Mouse (Mus musculus): Measurements from ENCODE around the gene Atp6v0e. TPM values are rescaled to one million over a fixed set of nuclear protein-coding genes. Genes with fewer than 3 reads are reported as not detected.

Gene Atp6v0e
- polyA plus RNA-seq, 1 experiment from 2014 or later, result 305 TPM

GRCm38 (mm10) chr17:26708993-26709590 lies 46.1 kb downstream of the Atp6v0e start:
- no peak for TF ChIP-seq CTCF (IDR thresholded peaks at IDR 0.05)
- ChIA-PET CTCF (interaction anchor here (1.5 kb wide), 1 partner anchor 10 kb away, joined by 6 read pairs; no protein-coding TSS in a partner anchor), POLR2A (interaction anchor here (0.5 to 0.7 kb wide), 2 partner anchors 14 to 29 kb away, joined by 4 to 5 read pairs; no protein-coding TSS in a partner anchor)
- no peaks in the 10 kb centered on the region for H3K27me3 ChIP-seq
- in situ Hi-C loops (cut with MboI; ENCODE audit: low pct_unique_long_range_greater_than_20kb), result no loop called here
- DNase-seq (ENCODE audit: low read depth, low spot score) (no peak), ATAC-seq (no peak)

GRCm38 (mm10) chr17:26710049-26710448 lies 47.0 kb downstream of the Atp6v0e start:
- ATAC-seq (no peak), DNase-seq (ENCODE audit: low read depth, low spot score) (no peak)
- POLR2A ChIA-PET, result interaction anchor here (0.7 kb wide), 1 partner anchor 15 kb away, joined by 4 read pairs; no protein-coding TSS in a partner anchor

GRCm38 (mm10) chr17:26715271-26715758 lies 52.3 kb downstream of the Atp6v0e start, which contains the start of gene Crebrf:
TSS of gene Crebrf (plus strand) at chr17:26715650.
- peak; percentile 80 for ATAC-seq

More at GRCm38 (mm10) chr17:26710049-26710448, 47.0 kb downstream of the Atp6v0e start:
- in situ Hi-C loops (cut with MboI; ENCODE audit: low pct_unique_long_range_greater_than_20kb), result no loop called here
- no peak for TF ChIP-seq CTCF (IDR thresholded peaks at IDR 0.05)
- CTCF ChIA-PET, result interaction anchor here (1.2 to 1.5 kb wide), 2 partner anchors 11 to 13 kb away, joined by 3 to 6 read pairs; no protein-coding TSS in a partner anchor
- no peaks in the 10 kb centered on the region for H3K27me3 ChIP-seq

GRCm38 (mm10) chr17:26715916-26716717 lies 53.1 kb downstream of the Atp6v0e start:
- in situ Hi-C loops (cut with MboI; ENCODE audit: low pct_unique_long_range_greater_than_20kb), result no loop called here
- H3K27me3 ChIP-seq, result no peaks in the 10 kb centered on the region
- TF ChIP-seq CTCF (IDR thresholded peaks at IDR 0.05), result no peak

More at GRCm38 (mm10) chr17:26715271-26715758, 52.3 kb downstream of the Atp6v0e start, which contains the start of gene Crebrf:
- POLR2A ChIA-PET, result interaction anchor here (1.0 kb wide), 2 partner anchors 38 to 210 kb away, joined by 3 read pairs; no protein-coding TSS in a partner anchor
- CTCF ChIA-PET, result no interaction called here
- in situ Hi-C loops (cut with MboI; ENCODE audit: low pct_unique_long_range_greater_than_20kb), result no loop called here
- no peaks in the 10 kb centered on the region for H3K27me3 ChIP-seq
- peak; percentile 75 for DNase-seq (ENCODE audit: low read depth, low spot score)
- no peak for TF ChIP-seq CTCF (IDR thresholded peaks at IDR 0.05)

GRCm38 (mm10) chr17:26717868-26718267 lies 54.8 kb downstream of the Atp6v0e start:
- ChIA-PET POLR2A (interaction anchor here (1.0 kb wide), 1 partner anchor 22 kb away, joined by 3 read pairs; no protein-coding TSS in a partner anchor), CTCF (interaction anchor here (1.3 kb wide), 1 partner anchor 9 kb away, joined by 6 read pairs; no protein-coding TSS in a partner anchor)
- H3K27me3 ChIP-seq, result no peaks in the 10 kb centered on the region
- DNase-seq (ENCODE audit: low read depth, low spot score) (no peak), ATAC-seq (no peak)
- no peak for TF ChIP-seq CTCF (IDR thresholded peaks at IDR 0.05)
- in situ Hi-C loops (cut with MboI; ENCODE audit: low pct_unique_long_range_greater_than_20kb), result no loop called here

More at GRCm38 (mm10) chr17:26715916-26716717, 53.1 kb downstream of the Atp6v0e start:
- DNase-seq (ENCODE audit: low read depth, low spot score), result peak; percentile 86
- ChIA-PET POLR2A (interaction anchor here (0.8 to 1.0 kb wide), 2 partner anchors 11 to 37 kb away, joined by 3 to 4 read pairs; no protein-coding TSS in a partner anchor), CTCF (interaction anchor here (0.8 kb wide), 1 partner anchor 56 kb away, joined by 3 read pairs; no protein-coding TSS in a partner anchor)
- peak; percentile 93 for ATAC-seq

- no peak for TF ChIP-seq CTCF (IDR thresholded peaks at IDR 0.05)
- ATAC-seq, result no peak
- DNase-seq (ENCODE audit: low read depth, low spot score), result no peak
- CTCF ChIA-PET, result no interaction called here
- in situ Hi-C loops (cut with MboI; ENCODE audit: low pct_unique_long_range_greater_than_20kb), result no loop called here
- no peaks in the 10 kb centered on the region for H3K27me3 ChIP-seq
- POLR2A ChIA-PET, result no interaction called here
Observed at GRCm38 (mm10) chr17:26719405-26719804, 56.4 kb downstream of the Atp6v0e start.

- in situ Hi-C loops (cut with MboI; ENCODE audit: low pct_unique_long_range_greater_than_20kb), result no loop called here
- H3K27me3 ChIP-seq, result no peaks in the 10 kb centered on the region
- ATAC-seq (no peak), DNase-seq (ENCODE audit: low read depth, low spot score) (no peak)
- no peak for TF ChIP-seq CTCF (IDR thresholded peaks at IDR 0.05)
- ChIA-PET POLR2A (no interaction called here), CTCF (no interaction called here)
Observed at GRCm38 (mm10) chr17:26721802-26722201, 58.8 kb downstream of the Atp6v0e start.

GRCm38 (mm10) chr17:26724790-26725189 lies 61.8 kb downstream of the Atp6v0e start:
- ATAC-seq (no peak), DNase-seq (ENCODE audit: low read depth, low spot score) (no peak)
- POLR2A ChIA-PET, result no interaction called here

GRCm38 (mm10) chr17:26726674-26727073 lies 63.6 kb downstream of the Atp6v0e start:
- no peak for TF ChIP-seq CTCF (IDR thresholded peaks at IDR 0.05)
- ATAC-seq, result no peak
- in situ Hi-C loops (cut with MboI; ENCODE audit: low pct_unique_long_range_greater_than_20kb), result no loop called here
- CTCF ChIA-PET, result interaction anchor here (1.0 to 1.7 kb wide), 2 partner anchors 9 to 27 kb away, joined by 3 to 6 read pairs; no protein-coding TSS in a partner anchor
- no peaks in the 10 kb centered on the region for H3K27me3 ChIP-seq
- POLR2A ChIA-PET, result interaction anchor here (0.5 to 1.2 kb wide), 2 partner anchors 10 to 55 kb away, joined by 3 to 4 read pairs; no protein-coding TSS in a partner anchor
- DNase-seq (ENCODE audit: low read depth, low spot score), result no peak

More at GRCm38 (mm10) chr17:26724790-26725189, 61.8 kb downstream of the Atp6v0e start:
- CTCF ChIA-PET, result no interaction called here
- no peaks in the 10 kb centered on the region for H3K27me3 ChIP-seq
- TF ChIP-seq CTCF (IDR thresholded peaks at IDR 0.05), result no peak
- in situ Hi-C loops (cut with MboI; ENCODE audit: low pct_unique_long_range_greater_than_20kb), result no loop called here

All from Patski (cell line).